Mouse (Mus musculus) thymus, adult 18-20 months (tissue): ENCODE results near the gene C130074G19Rik.
A peak's percentile ranks its signal among the peaks of the same experiment; 100 is the strongest.

Experiments
- DNase-seq, 2 experiments: peaks; one replicate each; pipeline ENCODE4 v3.0.0; 2022; ENCODE audit warnings: mixed read lengths in 2 of 2

The C130074G19Rik gene

GRCm38 (mm10) chr1:184837649-184838048, 45.4 kb downstream of the C130074G19Rik start:
- DNase-seq: no peak

DNA sequence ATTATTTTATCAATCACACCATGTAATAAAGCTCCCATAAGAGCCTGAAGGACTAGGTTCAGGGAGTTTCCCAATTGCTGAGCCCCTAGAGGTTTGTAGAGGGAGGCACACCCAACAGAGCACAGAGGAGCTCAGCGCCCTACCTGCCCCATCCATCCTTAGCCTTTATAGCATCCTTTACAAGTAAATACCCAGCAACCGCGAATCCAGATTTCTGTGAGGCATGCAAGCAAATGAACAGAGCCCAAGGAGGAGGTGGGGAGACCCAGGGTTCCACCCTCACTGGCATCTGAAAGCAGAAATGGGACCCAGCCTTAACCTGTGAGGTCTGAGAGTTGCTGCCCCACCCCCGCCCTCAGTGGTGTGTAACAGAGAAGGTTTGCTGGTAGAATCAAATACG, 46.7 kb downstream of the C130074G19Rik start:
- DNase-seq: no peak

GRCm38 (mm10) chr1:184833499-184833898, 49.5 kb downstream of the C130074G19Rik start:
- no peak for DNase-seq

DNA sequence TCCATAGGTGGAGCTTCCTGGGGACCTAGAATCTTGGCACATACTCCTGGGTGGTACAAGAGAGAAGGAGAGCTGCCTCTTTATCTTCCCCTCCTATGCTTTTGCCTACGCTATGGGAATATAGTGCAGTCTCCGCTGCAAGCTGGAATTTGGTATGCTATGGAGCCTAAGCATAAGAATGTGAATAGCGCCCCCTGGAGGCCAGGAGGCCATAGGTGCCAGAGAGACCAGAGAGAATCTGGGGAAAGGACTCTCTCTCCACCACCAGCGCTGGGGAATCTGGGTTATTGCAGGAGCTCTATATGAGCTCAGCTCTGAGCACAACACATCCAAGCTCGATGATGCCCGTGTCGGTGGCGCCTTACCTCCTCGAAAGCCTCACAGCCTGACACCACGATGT, 50.8 kb downstream of the C130074G19Rik start:
- no peak for DNase-seq

GRCm38 (mm10) chr1:184829897-184830296, 53.1 kb downstream of the C130074G19Rik start:
- no peak for DNase-seq

GRCm38 (mm10) chr1:184827175-184827701, 55.8 kb downstream of the C130074G19Rik start:
- no peak for DNase-seq

GRCm38 (mm10) chr1:184825093-184825492, 57.9 kb downstream of the C130074G19Rik start:
- DNase-seq: no peak

- peak; percentile 38 to 47 for DNase-seq
Observed at GRCm38 (mm10) chr1:184824439-184824851, 58.6 kb downstream of the C130074G19Rik start.

- DNase-seq: no peak
Observed at GRCm38 (mm10) chr1:184822678-184823077, 60.3 kb downstream of the C130074G19Rik start.
